Mouse (Mus musculus): Measurements from ENCODE around the gene Cnga1. TPM values are rescaled to one million over a fixed set of nuclear protein-coding genes. Genes with fewer than 3 reads are reported as not detected.
"Not testable (repeated sequence)": the region's sequence is repeated elsewhere in the genome, so short reads cannot be mapped to it uniquely, and the experiment has no call there.

Cnga1 gene
- polyA plus RNA-seq, 1 experiment = not detected

DNA sequence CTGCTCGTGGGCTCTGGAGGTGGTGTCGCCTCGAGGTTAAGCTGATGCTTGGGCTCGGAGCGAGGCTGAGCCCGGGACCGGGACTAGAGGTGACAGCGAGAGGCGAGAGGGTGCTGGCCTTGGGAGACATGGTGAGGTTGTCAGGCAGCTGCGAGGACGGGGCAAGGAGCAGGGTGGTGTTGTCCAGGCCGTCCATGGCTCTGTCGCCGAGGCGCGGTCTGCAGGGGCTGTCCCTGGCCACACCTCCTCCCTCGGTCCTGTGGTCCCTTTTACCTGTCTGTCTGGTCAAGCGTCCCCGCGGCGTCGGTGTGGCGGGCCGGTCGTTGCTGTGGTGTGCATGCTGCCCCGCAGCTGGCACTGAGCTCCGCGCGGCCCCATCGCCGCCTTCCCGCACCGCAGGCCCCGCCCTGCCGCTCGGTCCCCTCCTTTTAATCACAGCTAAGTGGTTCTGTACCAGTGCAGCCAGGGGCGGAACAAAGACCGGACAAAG lies 56.8 kb downstream of the Cnga1 start, which contains the start of gene Gm5868:
Gm5868 (minus strand) TSS at position 360 of the 490 bp plus-strand sequence.
- H3K4me3 ChIP-seq (ENCODE audit: insufficient read depth, low read length) = no peak within 1 kb of the TSS; the same call in 1 of the 2 replicates
- no peak for TF ChIP-seq CTCF (IDR thresholded peaks at IDR 0.05; ENCODE audit: low read depth, low read length)
- no peak for TF ChIP-seq POLR2A (IDR thresholded peaks at IDR 0.05; ENCODE audit: borderline replicate concordance, low read depth, low read length)

DNA sequence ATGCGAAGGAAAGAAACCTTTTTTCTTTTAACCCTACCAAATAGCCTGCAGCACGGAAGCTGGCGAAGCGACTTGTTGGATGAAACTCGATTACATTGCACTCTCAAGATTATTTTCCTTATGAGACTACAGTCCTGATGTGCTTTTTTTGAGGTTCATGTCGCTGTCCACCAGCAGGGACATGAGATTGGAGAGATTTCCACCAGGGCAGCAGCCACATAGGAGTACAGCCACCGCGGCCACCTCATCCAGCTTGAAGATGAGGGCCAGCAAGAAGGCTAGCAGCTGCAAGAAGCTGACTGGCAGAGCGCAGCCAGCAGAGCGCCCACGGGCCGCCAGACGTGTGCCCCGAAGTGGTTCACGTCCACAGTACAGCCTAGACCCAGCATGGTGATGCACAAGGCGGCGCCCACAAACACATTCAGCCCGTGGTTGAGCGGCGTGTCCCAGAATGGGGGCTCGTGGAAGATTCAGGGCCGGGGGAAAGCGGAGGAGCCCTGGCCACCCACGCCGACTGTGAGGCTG lies 57.3 kb downstream of the Cnga1 start:
- not testable (repeated sequence) for H3K27ac ChIP-seq (ENCODE audit: insufficient read depth, low read depth, low read length); H3K4me3 ChIP-seq (ENCODE audit: insufficient read depth, low read length); H3K4me1 ChIP-seq (ENCODE audit: control insufficient read depth, insufficient read depth, low read length)

More for the DNA sequence above, 56.8 kb downstream of the Cnga1 start, which contains the start of gene Gm5868:
- no peak within 1 kb of the TSS for H3K27ac ChIP-seq (ENCODE audit: insufficient read depth, low read depth, low read length)
- H3K4me1 ChIP-seq (ENCODE audit: control insufficient read depth, insufficient read depth, low read length) = no peaks in the 10 kb centered on the region

DNA sequence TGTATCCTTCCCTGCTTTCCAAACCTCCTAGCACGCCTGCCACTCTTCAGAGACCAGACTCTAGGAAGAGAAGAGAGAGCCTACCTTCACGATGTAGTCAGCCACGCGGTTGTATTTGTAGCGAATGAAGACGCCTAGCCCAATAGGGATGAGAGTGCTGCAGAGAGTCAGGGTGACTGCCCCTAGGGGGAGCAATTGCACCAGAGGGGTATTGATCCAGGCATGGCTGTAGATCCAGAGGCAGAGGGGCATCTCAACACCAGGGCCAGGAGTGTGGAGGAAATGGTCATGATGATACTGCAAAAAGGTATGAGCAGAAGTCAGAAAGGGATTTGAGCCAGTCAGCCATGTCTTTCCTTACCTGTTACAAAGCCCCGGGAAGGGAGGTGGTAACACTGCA lies 58.0 kb downstream of the Cnga1 start:
- H3K27ac ChIP-seq (ENCODE audit: insufficient read depth, low read depth, low read length); H3K4me3 ChIP-seq (ENCODE audit: insufficient read depth, low read length); H3K4me1 ChIP-seq (ENCODE audit: control insufficient read depth, insufficient read depth, low read length): not testable (repeated sequence)

DNA sequence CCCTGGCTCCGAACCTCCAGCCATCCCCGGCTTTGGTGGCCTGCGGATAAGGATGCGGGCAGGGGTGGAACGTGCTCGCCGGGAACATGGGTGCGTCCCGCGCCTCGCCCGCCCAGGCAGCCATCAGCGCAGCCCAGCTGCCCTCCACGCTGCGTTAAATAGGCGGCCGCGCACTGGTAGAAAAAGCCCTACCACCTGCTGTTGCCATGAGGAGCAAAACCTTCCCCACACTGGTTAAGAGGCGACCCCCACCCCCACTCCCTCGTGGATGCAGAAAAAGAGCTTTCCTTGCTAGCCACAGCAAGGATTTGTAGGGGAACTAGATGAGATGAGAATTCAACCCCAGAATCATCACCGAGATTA lies 63.1 kb downstream of the Cnga1 start, which contains the start of gene Zar1:
Zar1 (minus strand) TSS at position 285 of the 363 bp plus-strand sequence.
- H3K4me3 ChIP-seq (ENCODE audit: insufficient read depth, low read length) = peak within 1 kb of the TSS; percentile 30

DNA sequence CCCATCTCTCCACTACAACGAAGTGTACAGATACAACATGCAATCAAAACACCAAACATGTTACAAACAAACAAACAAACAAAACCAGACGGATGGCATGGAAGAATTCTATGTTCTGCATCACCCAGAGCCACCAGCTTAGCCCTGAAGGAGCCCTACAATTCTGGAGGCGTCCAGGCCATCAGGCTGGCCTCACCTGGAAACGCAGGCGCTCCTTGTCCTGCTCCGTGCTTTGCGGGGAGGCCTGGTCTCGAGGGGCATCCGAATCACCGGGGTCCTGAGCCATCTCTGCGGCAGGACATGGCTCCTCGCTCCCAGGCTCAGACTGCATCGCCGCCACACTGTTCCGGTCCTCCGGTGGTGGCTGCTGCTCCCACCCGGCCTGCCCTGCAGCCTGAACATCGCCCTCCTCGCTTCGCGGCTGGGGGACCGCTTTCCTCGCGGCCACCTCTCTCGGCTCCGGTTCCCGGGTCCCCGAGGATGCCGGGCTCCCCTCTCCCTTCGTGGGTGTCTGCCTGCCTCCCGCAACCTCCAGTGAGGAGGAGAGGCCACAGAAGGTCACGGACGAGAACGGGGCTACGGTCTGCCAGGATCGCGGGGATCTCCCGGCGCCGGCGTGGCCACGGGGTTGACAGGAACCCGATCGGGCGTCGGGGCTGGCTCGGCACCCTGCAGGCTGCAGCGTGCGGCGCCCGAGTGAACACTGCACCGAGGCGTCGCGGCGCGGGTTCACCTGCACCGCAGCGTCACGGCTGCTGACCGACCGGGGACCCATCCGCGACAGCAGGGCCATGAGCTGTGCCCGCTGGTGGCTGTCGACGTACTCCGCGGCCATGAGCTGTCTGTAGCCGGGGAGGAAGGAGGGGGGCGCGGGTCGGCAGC lies 63.7 kb downstream of the Cnga1 start:
- H3K27ac ChIP-seq (ENCODE audit: insufficient read depth, low read depth, low read length); H3K4me1 ChIP-seq (ENCODE audit: control insufficient read depth, insufficient read depth, low read length): not testable (repeated sequence)
- peak overlapping the region; percentile 30 for H3K4me3 ChIP-seq (ENCODE audit: insufficient read depth, low read length)

More for the DNA sequence above, 63.1 kb downstream of the Cnga1 start, which contains the start of gene Zar1:
- H3K27ac ChIP-seq (ENCODE audit: insufficient read depth, low read depth, low read length); H3K4me1 ChIP-seq (ENCODE audit: control insufficient read depth, insufficient read depth, low read length): not testable (repeated sequence)

DNA sequence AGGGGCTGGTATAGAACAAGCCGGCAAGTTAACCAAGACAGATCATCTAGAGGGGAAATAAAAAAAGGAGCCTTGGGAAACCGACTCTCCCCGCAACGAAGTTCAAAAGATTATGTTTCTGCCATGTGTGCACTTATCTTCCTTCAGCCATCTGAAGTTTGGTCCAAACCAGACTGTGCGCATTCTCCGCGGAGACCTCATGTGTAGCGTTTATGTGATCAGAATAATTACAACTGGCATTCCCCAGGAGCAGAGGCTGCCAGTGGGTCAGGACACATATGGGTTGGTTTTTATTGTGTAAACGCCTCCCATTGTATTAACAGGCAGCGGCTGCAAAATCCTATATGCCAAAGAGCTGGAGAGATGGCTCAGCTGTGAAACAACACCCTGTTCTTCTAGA lies 64.5 kb downstream of the Cnga1 start:
- H3K4me3 ChIP-seq (ENCODE audit: insufficient read depth, low read length); H3K4me1 ChIP-seq (ENCODE audit: control insufficient read depth, insufficient read depth, low read length); H3K27ac ChIP-seq (ENCODE audit: insufficient read depth, low read depth, low read length): not testable (repeated sequence)

DNA sequence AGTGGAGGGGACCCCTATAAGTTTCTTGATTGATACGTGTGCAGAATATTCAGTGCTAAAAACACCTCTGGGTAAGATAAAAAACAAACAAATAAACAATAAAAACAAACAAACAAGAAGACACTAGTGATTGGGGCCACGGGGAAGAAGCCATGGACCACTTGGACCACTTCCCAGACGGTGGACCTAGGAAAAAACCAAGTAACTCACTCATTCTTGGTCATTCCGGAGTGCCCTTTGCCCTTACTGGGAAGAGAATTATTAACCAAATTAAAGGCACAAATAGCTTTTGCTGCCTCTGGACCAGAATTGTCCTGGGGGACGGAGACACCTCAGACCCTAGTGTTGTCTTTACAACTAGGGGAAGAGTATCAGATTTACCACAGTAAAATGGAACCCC lies 78.5 kb downstream of the Cnga1 start:
- Histone ChIP-seq H3K4me3 (ENCODE audit: insufficient read depth, low read length) (no peak overlapping the region), H3K27ac (ENCODE audit: insufficient read depth, low read depth, low read length) (no peak overlapping the region), H3K4me1 (ENCODE audit: control insufficient read depth, insufficient read depth, low read length) (no peaks in the 10 kb centered on the region)
- TF ChIP-seq POLR2A (IDR thresholded peaks at IDR 0.05; ENCODE audit: borderline replicate concordance, low read depth, low read length) (no peak), CTCF (IDR thresholded peaks at IDR 0.05; ENCODE audit: low read depth, low read length) (no peak)

DNA sequence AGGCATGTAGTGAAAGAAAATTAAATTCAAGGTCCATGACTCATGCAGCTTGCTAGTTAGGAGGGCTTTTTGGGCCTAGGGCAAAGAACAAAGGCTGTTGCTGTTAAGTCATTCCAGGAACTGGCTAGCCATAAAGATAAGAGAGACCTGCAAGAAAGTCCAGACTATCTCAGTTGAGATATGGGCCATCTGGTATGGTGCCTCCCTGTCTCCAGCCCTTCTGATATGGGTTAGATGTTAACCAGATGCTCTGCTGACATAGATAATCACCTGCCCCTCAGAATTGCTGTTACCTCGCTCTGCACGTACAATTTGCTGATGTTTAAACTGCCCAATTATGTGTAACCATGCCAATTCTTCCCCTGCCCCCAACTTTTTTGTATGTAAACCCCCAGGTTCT lies 80.9 kb downstream of the Cnga1 start:
- not testable (repeated sequence) for H3K4me1 ChIP-seq (ENCODE audit: control insufficient read depth, insufficient read depth, low read length); H3K27ac ChIP-seq (ENCODE audit: insufficient read depth, low read depth, low read length); H3K4me3 ChIP-seq (ENCODE audit: insufficient read depth, low read length)

DNA sequence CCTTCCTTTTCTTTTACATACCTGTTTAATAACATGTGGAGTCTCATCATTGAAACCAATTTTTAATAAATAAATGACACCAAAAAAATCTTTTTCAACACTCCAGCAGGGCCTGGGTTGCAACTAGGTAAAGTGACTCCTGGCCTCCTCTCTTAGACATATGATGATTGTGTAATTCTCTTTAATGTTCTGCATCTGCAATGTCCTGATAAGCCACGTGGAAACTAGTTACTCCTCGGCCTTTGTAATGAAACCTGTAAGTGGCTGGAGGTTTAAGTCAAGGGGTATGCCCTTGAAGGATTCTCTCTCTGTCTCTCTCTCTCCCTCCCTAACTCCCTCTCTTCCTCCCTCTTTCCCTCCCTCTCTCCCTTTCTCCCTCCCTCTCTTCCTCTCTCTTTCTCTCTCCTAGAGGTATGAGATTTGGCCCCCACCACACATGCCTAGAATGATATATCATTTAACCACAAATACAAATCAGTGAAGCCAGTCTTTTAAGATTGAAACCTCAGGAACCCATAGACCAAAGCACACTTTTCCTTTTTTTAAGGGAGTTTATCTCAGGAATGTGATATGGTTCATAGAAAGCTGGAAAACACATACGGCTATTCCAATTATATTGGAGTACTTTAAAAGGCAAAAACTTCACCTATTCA lies 83.0 kb downstream of the Cnga1 start:
- no peak for TF ChIP-seq POLR2A (IDR thresholded peaks at IDR 0.05; ENCODE audit: borderline replicate concordance, low read depth, low read length)
- no peak for TF ChIP-seq CTCF (IDR thresholded peaks at IDR 0.05; ENCODE audit: low read depth, low read length)
- H3K4me3 ChIP-seq (ENCODE audit: insufficient read depth, low read length) = no peak overlapping the region
- peaks cover 11% of the 10 kb centered on the region for H3K4me1 ChIP-seq (ENCODE audit: control insufficient read depth, insufficient read depth, low read length)
- no peak overlapping the region for H3K27ac ChIP-seq (ENCODE audit: insufficient read depth, low read depth, low read length)

DNA sequence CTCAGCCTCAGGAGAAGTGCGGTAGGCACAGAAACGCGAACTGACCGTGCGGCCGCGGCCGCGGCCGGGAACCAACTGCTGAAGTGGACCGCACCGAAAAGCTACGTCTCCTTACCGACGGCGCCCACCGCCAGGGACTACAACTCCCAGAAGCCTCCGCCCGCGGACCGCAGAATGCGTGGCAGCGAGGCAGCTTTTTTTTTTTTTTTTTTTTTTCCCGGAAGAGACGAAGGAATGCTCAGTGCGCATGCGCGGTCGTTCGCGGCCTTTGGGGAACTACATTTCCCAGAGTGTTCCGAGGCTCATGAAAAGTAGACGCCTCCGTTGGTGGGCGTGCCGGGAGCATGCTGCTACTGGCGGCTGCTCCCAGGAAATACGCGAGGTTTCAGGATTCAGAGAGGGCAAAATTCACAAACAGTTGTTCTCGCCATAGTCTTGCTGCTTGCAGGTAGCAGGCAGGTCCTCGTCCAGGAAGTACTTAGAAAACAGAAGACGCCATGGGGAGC lies 84.5 kb downstream of the Cnga1 start, which contains the start of gene Nfxl1:
Nfxl1 (minus strand) TSS at position 141 of the 506 bp plus-strand sequence.
- Histone ChIP-seq H3K4me3 (ENCODE audit: insufficient read depth, low read length) (peak within 1 kb of the TSS; percentile 95), H3K4me1 (ENCODE audit: control insufficient read depth, insufficient read depth, low read length) (peaks cover 17% of the 10 kb centered on the region), H3K27ac (ENCODE audit: insufficient read depth, low read depth, low read length) (peak within 1 kb of the TSS; percentile 28)
- TF ChIP-seq POLR2A (IDR thresholded peaks at IDR 0.05; ENCODE audit: borderline replicate concordance, low read depth, low read length) = no peak; the same call in 1 of the 2 replicates
- no peak for TF ChIP-seq CTCF (IDR thresholded peaks at IDR 0.05; ENCODE audit: low read depth, low read length)
